Mouse (Mus musculus) intestine, embryonic 14.5 days (tissue): ENCODE results near the gene Pfkfb4. TPM values are rescaled to one million over a fixed set of nuclear protein-coding genes. Genes with fewer than 3 reads are reported as not detected.

Experiments
- ATAC-seq: fragments of 200-750 bp; cut with Nextera tagmentation; replicated peaks from 2 replicates; pipeline ENCODE4 v1.8.0; 2017; ENCODE audit warnings: low read depth, moderate number of reproducible peaks, moderate TSS enrichment, moderate library complexity; ENCODE audit not compliant: low FRiP score, low TSS enrichment
- DNase-seq: peaks from one replicate; pipeline ENCODE4 v3.0.0-alpha.2; 2018; ENCODE audit warnings: low spot score
- H3K27ac ChIP-seq: fragments of 300-500 bp; sonication (generic); 2 replicates; pipeline ENCODE4 v1.5.1; 2014; ENCODE audit warnings: low read depth, mild to moderate bottlenecking, control low read depth
- H3K27me3 ChIP-seq: fragments of 300-500 bp; sonication (generic); replicated peaks from 2 replicates; pipeline ENCODE4 v1.6.1; 2014; ENCODE audit warnings: low read length, control low read depth; ENCODE audit not compliant: control insufficient read depth, insufficient read depth
- H3K36me3 ChIP-seq: fragments of 300-500 bp; sonication (generic); 2 replicates; pipeline ENCODE4 v1.6.1; 2014; ENCODE audit warnings: low read length, control low read depth; ENCODE audit not compliant: control insufficient read depth, insufficient read depth
- H3K4me1 ChIP-seq: fragments of 300-500 bp; sonication (generic); replicated peaks from 2 replicates; pipeline ENCODE4 v1.6.1; 2014; ENCODE audit warnings: low read length, control low read depth, mixed read lengths; ENCODE audit not compliant: control insufficient read depth, insufficient read depth
- H3K4me2 ChIP-seq: fragments of 300-500 bp; sonication (generic); 2 replicates; pipeline ENCODE4 v1.6.1; 2014; ENCODE audit warnings: low read length
- H3K4me3 ChIP-seq: fragments of 300-500 bp; sonication (generic); 2 replicates; pipeline ENCODE4 v1.5.1; 2014; ENCODE audit warnings: low read depth, low read length, control low read depth, mixed read lengths
- H3K9ac ChIP-seq: fragments of 300-500 bp; sonication (generic); 2 replicates; pipeline ENCODE4 v1.6.1; 2014; ENCODE audit warnings: mild to moderate bottlenecking, low read length
- H3K9me3 ChIP-seq: fragments of 300-500 bp; sonication (generic); 2 replicates; pipeline ENCODE4 v1.6.1; 2016; ENCODE audit warnings: low read length, control low read depth; ENCODE audit not compliant: control insufficient read depth
- WGBS: fragments of 180-500 bp; shearing (Covaris S2); extraction: QIAGEN DNeasy Blood & Tissue Kit; methylation state at CpG from one replicate; pipeline ENCODE4 v1.1.7; 2014; 5-methylcytosine and 5-hydroxymethylcytosine counted together
- polyA plus RNA-seq: library from polyadenylated mRNA; unstranded; fragments of >200 nt; fragmentation: Nextera tagmentation; extraction: Ambion mirVana; gene quantifications from 2 replicates; pipeline ENCODE4 v1.2.1, GENCODE M21; 2014

The Pfkfb4 gene
- polyA plus RNA-seq, 1 experiment from 2014 or later: 10.2 TPM

GRCm38 (mm10) chr9:109049996-109050673 lies 58.6 kb downstream of the Pfkfb4 start:
- ATAC-seq (no peak), DNase-seq (no peak)
- Histone ChIP-seq H3K9me3 (no peaks in the 10 kb centered on the region), H3K4me1 (peaks cover 3% of the 10 kb centered on the region; the same call in 1 of the 2 replicates), H3K9ac (no peak overlapping the region), H3K4me3 (no peak overlapping the region), H3K4me2 (no peak overlapping the region), H3K27ac (no peak overlapping the region), H3K36me3 (peaks cover 18% of the 10 kb centered on the region), H3K27me3 (no peaks in the 10 kb centered on the region)
- 82% methylated on average over 9 of the region's 9 CpGs for WGBS

GRCm38 (mm10) chr9:109050674-109050997 lies 59.1 kb downstream of the Pfkfb4 start:
- H3K36me3 ChIP-seq: peaks cover 18% of the 10 kb centered on the region
- no peaks in the 10 kb centered on the region for H3K9me3 ChIP-seq
- DNase-seq: no peak
- H3K4me3 ChIP-seq: no peak overlapping the region
- no peak overlapping the region for H3K27ac ChIP-seq
- no peak overlapping the region for H3K4me2 ChIP-seq
- peaks cover 7% of the 10 kb centered on the region for H3K4me1 ChIP-seq
- WGBS: 81% methylated on average over 3 of the region's 3 CpGs
- ATAC-seq: no peak
- H3K9ac ChIP-seq: no peak overlapping the region
- no peaks in the 10 kb centered on the region for H3K27me3 ChIP-seq

GRCm38 (mm10) chr9:109051011-109051501 lies 59.5 kb downstream of the Pfkfb4 start:
- DNase-seq (no peak), ATAC-seq (no peak)

GRCm38 (mm10) chr9:109051651-109052489 lies 60.3 kb downstream of the Pfkfb4 start:
- Histone ChIP-seq H3K27me3 (no peaks in the 10 kb centered on the region), H3K4me1 (peaks cover 7% of the 10 kb centered on the region), H3K4me2 (no peak overlapping the region), H3K27ac (no peak overlapping the region), H3K9me3 (no peaks in the 10 kb centered on the region), H3K36me3 (peaks cover 29% of the 10 kb centered on the region), H3K4me3 (no peak overlapping the region), H3K9ac (no peak overlapping the region)
- ATAC-seq: no peak
- no peak for DNase-seq
- WGBS: 89% methylated on average over 10 of the region's 10 CpGs

More at GRCm38 (mm10) chr9:109051011-109051501, 59.5 kb downstream of the Pfkfb4 start:
- Histone ChIP-seq H3K4me2 (no peak overlapping the region), H3K27me3 (no peaks in the 10 kb centered on the region), H3K9ac (no peak overlapping the region), H3K4me1 (peaks cover 7% of the 10 kb centered on the region), H3K36me3 (peaks cover 20% of the 10 kb centered on the region), H3K4me3 (no peak overlapping the region), H3K27ac (no peak overlapping the region), H3K9me3 (no peaks in the 10 kb centered on the region)
- 90% methylated on average over 13 of the region's 13 CpGs for WGBS

- no peaks in the 10 kb centered on the region for H3K9me3 ChIP-seq
- H3K36me3 ChIP-seq: peaks cover 37% of the 10 kb centered on the region
- no peak for ATAC-seq
- no peak overlapping the region for H3K4me3 ChIP-seq
- no peak overlapping the region for H3K4me2 ChIP-seq
- no peaks in the 10 kb centered on the region for H3K27me3 ChIP-seq
- H3K27ac ChIP-seq: no peak overlapping the region
- WGBS: 89% methylated on average over 9 of the region's 9 CpGs
- peaks cover 7% of the 10 kb centered on the region for H3K4me1 ChIP-seq
- DNase-seq: no peak
- no peak overlapping the region for H3K9ac ChIP-seq
Measured at GRCm38 (mm10) chr9:109052490-109053260, 61.1 kb downstream of the Pfkfb4 start.

- Histone ChIP-seq H3K9me3 (no peaks in the 10 kb centered on the region), H3K4me3 (no peak overlapping the region), H3K27me3 (no peaks in the 10 kb centered on the region), H3K9ac (no peak overlapping the region), H3K27ac (no peak overlapping the region), H3K36me3 (peaks cover 43% of the 10 kb centered on the region), H3K4me1 (peaks cover 7% of the 10 kb centered on the region), H3K4me2 (no peak overlapping the region)
- DNase-seq: no peak
- WGBS: 81% methylated on average over 3 of the region's 3 CpGs
- ATAC-seq: no peak
Measured at GRCm38 (mm10) chr9:109053366-109053765, 61.8 kb downstream of the Pfkfb4 start.

GRCm38 (mm10) chr9:109053851-109054250 lies 62.3 kb downstream of the Pfkfb4 start:
- no peak overlapping the region for H3K27ac ChIP-seq

GRCm38 (mm10) chr9:109054712-109055111 lies 63.1 kb downstream of the Pfkfb4 start:
- H3K4me3 ChIP-seq: peak overlapping the region; percentile 27
- ATAC-seq (peak; percentile 55), DNase-seq (no peak)
- H3K27me3 ChIP-seq: no peaks in the 10 kb centered on the region
- H3K36me3 ChIP-seq: peaks cover 42% of the 10 kb centered on the region
- H3K9ac ChIP-seq: peak overlapping the region; percentile 20
- peak overlapping the region; percentile 62 for H3K27ac ChIP-seq
- H3K9me3 ChIP-seq: no peaks in the 10 kb centered on the region
- H3K4me2 ChIP-seq: peak overlapping the region; percentile 50
- 2% methylated on average over 7 of the region's 7 CpGs for WGBS
- peaks cover 13% of the 10 kb centered on the region for H3K4me1 ChIP-seq

More at GRCm38 (mm10) chr9:109053851-109054250, 62.3 kb downstream of the Pfkfb4 start:
- DNase-seq: no peak
- Histone ChIP-seq H3K4me3 (no peak overlapping the region), H3K4me1 (peaks cover 12% of the 10 kb centered on the region), H3K9ac (no peak overlapping the region), H3K36me3 (peaks cover 46% of the 10 kb centered on the region), H3K27me3 (no peaks in the 10 kb centered on the region), H3K9me3 (no peaks in the 10 kb centered on the region), H3K4me2 (no peak overlapping the region)
- WGBS: 79% methylated on average over 6 of the region's 6 CpGs
- no peak for ATAC-seq
